Mouse (Mus musculus) CH12F3 (cell line): ENCODE measurements around the gene Ahnak2.

ENCODE experiments used
- in situ Hi-C: fragments of 300-500 bp; cut with MboI; formaldehyde crosslinking; loops from 2 replicates; pipeline ENCODE4 v1.14.3; 2020; ENCODE audit warnings: low sequenced_read_pairs

Ahnak2 gene

GRCm38 (mm10) chr12:112737081-112737480 lies 65.4 kb downstream of the Ahnak2 start:
- in situ Hi-C loops, result no loop called here

- in situ Hi-C loops, result no loop called here
Observed at GRCm38 (mm10) chr12:112736636-112736925, 65.9 kb downstream of the Ahnak2 start.

GRCm38 (mm10) chr12:112735896-112736635 lies 66.4 kb downstream of the Ahnak2 start:
- in situ Hi-C loops, result no loop called here

GRCm38 (mm10) chr12:112734881-112735655 lies 67.4 kb downstream of the Ahnak2 start:
- in situ Hi-C loops, result no loop called here

GRCm38 (mm10) chr12:112734108-112734820 lies 68.2 kb downstream of the Ahnak2 start:
- in situ Hi-C loops, result no loop called here

GRCm38 (mm10) chr12:112732591-112732990 lies 69.9 kb downstream of the Ahnak2 start:
- in situ Hi-C loops, result no loop called here

GRCm38 (mm10) chr12:112730808-112731207 lies 71.6 kb downstream of the Ahnak2 start:
- in situ Hi-C loops, result no loop called here

- in situ Hi-C loops, result no loop called here
Observed at GRCm38 (mm10) chr12:112727801-112728200, 74.7 kb downstream of the Ahnak2 start.

- in situ Hi-C loops, result no loop called here
Observed at GRCm38 (mm10) chr12:112724077-112724805, 78.2 kb downstream of the Ahnak2 start.

GRCm38 (mm10) chr12:112723445-112723844 lies 79.0 kb downstream of the Ahnak2 start:
- in situ Hi-C loops, result no loop called here

- in situ Hi-C loops, result no loop called here
Observed at GRCm38 (mm10) chr12:112723028-112723330, 79.5 kb downstream of the Ahnak2 start.

- in situ Hi-C loops, result no loop called here
Observed at GRCm38 (mm10) chr12:112722240-112723027, 80.0 kb downstream of the Ahnak2 start.
